Comparison of ENCODE assay signal across 8 mouse cellular contexts in genomic region chr6:91901505-91901904, GRCm38 (mm10). TPM values are rescaled to one million over a fixed set of nuclear protein-coding genes. Genes with fewer than 3 reads are reported as not detected.
DNase-seq lines count a peak whose midpoint lies in the region; ATAC-seq lines count a peak whose summit lies in the region.

No protein-coding gene starts in this region.

- H3K4me1 ChIP-seq in intestine, embryonic 14.5 days (replicated peaks; ENCODE audit: control insufficient read depth, insufficient read depth, low read length) = no peaks in the 10 kb centered on the region
- H3K4me1 ChIP-seq in intestine, embryonic 16.5 days (ENCODE audit: control insufficient read depth, insufficient read depth, low read length) = no peaks in the 10 kb centered on the region
- no peaks in the 10 kb centered on the region for H3K4me1 ChIP-seq in hindbrain, embryonic 16.5 days (ENCODE audit: control insufficient read depth, insufficient read depth, low read depth, low read length)

- H3K9ac ChIP-seq in intestine, embryonic 14.5 days (ENCODE audit: low read length) = no peak overlapping the region
- no peak overlapping the region for H3K9ac ChIP-seq in intestine, embryonic 16.5 days (ENCODE audit: low read depth, low read length)
- H3K9ac ChIP-seq in hindbrain, embryonic 16.5 days (ENCODE audit: low read depth, low read length) = no peak overlapping the region

- no peaks in the 10 kb centered on the region for H3K9me3 ChIP-seq in intestine, embryonic 14.5 days (ENCODE audit: control insufficient read depth, low read length)
- no peaks in the 10 kb centered on the region for H3K9me3 ChIP-seq in intestine, embryonic 16.5 days (ENCODE audit: control insufficient read depth, low read length)
- no peaks in the 10 kb centered on the region for H3K9me3 ChIP-seq in hindbrain, embryonic 16.5 days (ENCODE audit: control insufficient read depth, low read length)

- H3K36me3 ChIP-seq in intestine, embryonic 14.5 days (ENCODE audit: control insufficient read depth, insufficient read depth, low read length) = peaks cover 53% of the 10 kb centered on the region
- peaks cover 12% of the 10 kb centered on the region for H3K36me3 ChIP-seq in intestine, embryonic 16.5 days (ENCODE audit: control insufficient read depth, insufficient read depth, low read length)
- H3K36me3 ChIP-seq in hindbrain, embryonic 16.5 days (ENCODE audit: control insufficient read depth, insufficient read depth, low read length) = peaks cover 33% of the 10 kb centered on the region

- peak; percentile 86 for DNase-seq in intestine, embryonic 14.5 days (ENCODE audit: low spot score)
- peak; percentile 30 for DNase-seq in cerebellum, adult 9-11 months
- peak; percentile 42 to 77 for DNase-seq in frontal cortex, postnatal 14 days (ENCODE audit: low spot score in 2 of 2)
- peak; percentile 60 to 72 for DNase-seq in layer of hippocampus, postnatal 36 days
- DNase-seq in spleen, adult 18-20 months = peak; percentile 13 to 56

- no peak overlapping the region for H3K4me2 ChIP-seq in intestine, embryonic 14.5 days (ENCODE audit: low read length)
- H3K4me2 ChIP-seq in intestine, embryonic 16.5 days (ENCODE audit: low read depth, low read length) = no peak overlapping the region
- H3K4me2 ChIP-seq in hindbrain, embryonic 16.5 days (ENCODE audit: low read length) = no peak overlapping the region

- WGBS in intestine, embryonic 14.5 days = 45% methylated on average over 5 of the region's 5 CpGs
- WGBS in intestine, embryonic 16.5 days = 31% methylated on average over 5 of the region's 5 CpGs
- 27% methylated on average over 5 of the region's 5 CpGs for WGBS in hindbrain, embryonic 16.5 days

- H3K27me3 ChIP-seq in intestine, embryonic 14.5 days (replicated peaks; ENCODE audit: control insufficient read depth, insufficient read depth, low read length) = no peaks in the 10 kb centered on the region
- H3K27me3 ChIP-seq in intestine, embryonic 16.5 days (replicated peaks; ENCODE audit: control insufficient read depth, insufficient read depth, low read length) = no peaks in the 10 kb centered on the region
- no peaks in the 10 kb centered on the region for H3K27me3 ChIP-seq in hindbrain, embryonic 16.5 days (replicated peaks; ENCODE audit: control insufficient read depth, insufficient read depth, low read length)

- no peak overlapping the region for H3K27ac ChIP-seq in intestine, embryonic 14.5 days (ENCODE audit: low read depth)
- H3K27ac ChIP-seq in intestine, embryonic 16.5 days (ENCODE audit: low read length) = no peak overlapping the region
- no peak overlapping the region for H3K27ac ChIP-seq in hindbrain, embryonic 16.5 days (ENCODE audit: low read depth, low read length)

- H3K4me3 ChIP-seq in intestine, embryonic 14.5 days (ENCODE audit: low read depth, low read length) = no peak overlapping the region
- no peak overlapping the region for H3K4me3 ChIP-seq in intestine, embryonic 16.5 days (ENCODE audit: low read length)
- H3K4me3 ChIP-seq in hindbrain, embryonic 16.5 days (ENCODE audit: low read length) = no peak overlapping the region

- peak; percentile 68; the same call in 1 of the 2 replicates for ATAC-seq in intestine, embryonic 14.5 days (replicated peaks; ENCODE audit: low FRiP score, low TSS enrichment, low read depth)
- no peak for ATAC-seq in intestine, embryonic 16.5 days
- peak; percentile 85 for ATAC-seq in hindbrain, embryonic 16.5 days
- peak; percentile 81 for ATAC-seq in megakaryocyte-erythroid progenitor cell, adult 5-6 weeks (replicated peaks; ENCODE audit: low FRiP score, low TSS enrichment, poor library complexity, severe bottlenecking)

RNA-seq across cellular contexts. Expression of gene 4930590J08Rik, which starts 1.1 kb away (rescaled TPM):
- 0.37 and 0.63 TPM in 2 replicates for polyA plus RNA-seq in intestine, embryonic 14.5 days (2014; fragmentation: Nextera tagmentation; extraction: Ambion mirVana)
- 0.17 and 0.20 TPM in 2 replicates for polyA plus RNA-seq in intestine, embryonic 16.5 days (2015; fragmentation: Nextera tagmentation; extraction: Ambion mirVana)
- polyA plus RNA-seq in hindbrain, embryonic 16.5 days (2015; fragmentation: Nextera tagmentation; extraction: Ambion mirVana) = 1.1 and 1.2 TPM in 2 replicates
- 1 to 10 TPM; 2.4 to 2.9 TPM for total RNA-seq in layer of hippocampus, postnatal 36 days (2021)
- 0.25 and 2.5 TPM in 2 replicates for total RNA-seq in megakaryocyte-erythroid progenitor cell, adult 5-6 weeks (2014; fragmentation: Nextera tagmentation)
- 2.7 TPM in 1 of 2 replicates, not detected in the other for total RNA-seq in megakaryocyte-erythroid progenitor cell, adult 5-6 weeks (2017)

RNA-seq across cellular contexts. Expression of gene Ccdc174, which starts 23.7 kb away (rescaled TPM):
- polyA plus RNA-seq in intestine, embryonic 14.5 days (2014; fragmentation: Nextera tagmentation; extraction: Ambion mirVana) = 25.5 and 28.6 TPM in 2 replicates
- 21.5 and 22.2 TPM in 2 replicates for polyA plus RNA-seq in intestine, embryonic 16.5 days (2015; fragmentation: Nextera tagmentation; extraction: Ambion mirVana)
- 31.1 and 33.1 TPM in 2 replicates for polyA plus RNA-seq in hindbrain, embryonic 16.5 days (2015; fragmentation: Nextera tagmentation; extraction: Ambion mirVana)
- total RNA-seq in layer of hippocampus, postnatal 36 days (2021) = 10 to 100 TPM; 24.7 to 25.2 TPM
- total RNA-seq in megakaryocyte-erythroid progenitor cell, adult 5-6 weeks (2014; fragmentation: Nextera tagmentation) = 23.6 and 43.2 TPM in 2 replicates
- total RNA-seq in megakaryocyte-erythroid progenitor cell, adult 5-6 weeks (2017) = 69.8 and 72.5 TPM in 2 replicates

Comparison
In these comparisons a context has a peak if more than half of its experiments do, and no peak if none do; other contexts are left out.
1. DNase-seq: peak in every context shown above with its lines; median percentile 86 in intestine, embryonic 14.5 days; 66 in layer of hippocampus, postnatal 36 days; 60 in frontal cortex, postnatal 14 days; 34 in spleen, adult 18-20 months; 30 in cerebellum, adult 9-11 months.